Mouse (Mus musculus) midbrain, embryonic 14.5 days (tissue): Measurements from ENCODE around the gene Fibcd1. TPM values are rescaled to one million over a fixed set of nuclear protein-coding genes. Genes with fewer than 3 reads are reported as not detected.

Experiments
- ATAC-seq: fragments of 200-750 bp; cut with Nextera tagmentation; 2 replicates; pipeline ENCODE4 v1.8.0; 2017; ENCODE audit warnings: moderate number of reproducible peaks, moderate library complexity; ENCODE audit not compliant: low FRiP score, low TSS enrichment
- DNase-seq: peaks from one replicate; pipeline ENCODE4 v3.0.0-alpha.2; 2015
- H3K27ac ChIP-seq: fragments of 300-500 bp; sonication (generic); replicated peaks from 2 replicates; pipeline ENCODE4 v1.5.1; 2014; ENCODE audit warnings: mild to moderate bottlenecking, low read depth, low read length, moderate library complexity
- H3K27me3 ChIP-seq: fragments of 300-500 bp; sonication (generic); 2 replicates; pipeline ENCODE4 v1.6.1; 2014; ENCODE audit warnings: low read length, control low read depth, mixed read lengths; ENCODE audit not compliant: control insufficient read depth, insufficient read depth
- H3K36me3 ChIP-seq: fragments of 300-500 bp; sonication (generic); 2 replicates; pipeline ENCODE4 v1.6.1; 2014; ENCODE audit warnings: low read length, control low read depth; ENCODE audit not compliant: control insufficient read depth, insufficient read depth
- H3K4me1 ChIP-seq: fragments of 300-500 bp; sonication (generic); 2 replicates; pipeline ENCODE4 v1.6.1; 2014; ENCODE audit warnings: mild to moderate bottlenecking, antibody characterized with exemption, low read length, control low read depth; ENCODE audit not compliant: control insufficient read depth, insufficient read depth
- H3K4me2 ChIP-seq: fragments of 300-500 bp; sonication (generic); 2 replicates; pipeline ENCODE4 v1.6.1; 2014; ENCODE audit warnings: mild to moderate bottlenecking, low read length, moderate library complexity
- H3K4me3 ChIP-seq: fragments of 300-500 bp; sonication (generic); replicated peaks from 2 replicates; pipeline ENCODE4 v1.5.1; 2014; ENCODE audit warnings: low read depth, low read length
- H3K9ac ChIP-seq: fragments of 300-500 bp; sonication (generic); replicated peaks from 2 replicates; pipeline ENCODE4 v1.6.1; 2014; ENCODE audit warnings: mild to moderate bottlenecking, low read length, moderate library complexity
- H3K9me3 ChIP-seq: fragments of 300-500 bp; sonication (generic); 2 replicates; pipeline ENCODE4 v1.6.1; 2016; ENCODE audit warnings: low read length, control low read depth, mixed read lengths; ENCODE audit not compliant: control insufficient read depth
- WGBS: fragments of 180-500 bp; shearing (Covaris S2); extraction: QIAGEN DNeasy Blood & Tissue Kit; methylation state at CpG from one replicate; pipeline ENCODE4 v1.1.7; 2014; 5-methylcytosine and 5-hydroxymethylcytosine counted together
- polyA plus RNA-seq: library from polyadenylated mRNA; unstranded; fragments of >200 nt; fragmentation: Nextera tagmentation; extraction: Ambion mirVana; gene quantifications from 2 replicates; pipeline ENCODE4 v1.2.1, GENCODE M21; 2014

Gene Fibcd1
- polyA plus RNA-seq, 1 experiment from 2014 or later, result 14.8 TPM

DNA sequence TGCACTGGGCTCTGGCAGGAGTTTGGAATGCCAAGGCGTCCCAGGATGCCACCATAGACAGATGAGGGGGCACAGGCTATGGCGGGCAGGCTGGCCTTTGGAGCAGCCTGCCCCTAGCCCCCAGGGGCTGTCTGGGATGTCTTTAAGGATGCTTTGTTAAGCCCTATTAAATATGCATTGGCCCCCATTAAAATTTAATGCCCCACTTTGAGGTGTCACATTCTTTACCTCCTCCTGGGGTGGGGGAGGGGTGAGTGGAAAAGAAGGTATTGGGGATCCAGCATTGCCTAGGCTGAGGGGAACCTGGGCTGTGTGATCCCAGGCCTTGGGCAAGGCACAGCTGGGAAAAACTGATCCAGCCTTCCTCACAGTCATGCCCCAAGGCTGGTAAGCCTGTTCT lies 20.0 kb upstream of the Fibcd1 start:
- Histone ChIP-seq H3K27ac (peak overlapping the region; percentile 66), H3K27me3 (no peaks in the 10 kb centered on the region), H3K9me3 (no peaks in the 10 kb centered on the region), H3K4me1 (peaks cover 14% of the 10 kb centered on the region), H3K36me3 (no peaks in the 10 kb centered on the region), H3K9ac (no peak overlapping the region), H3K4me3 (no peak overlapping the region), H3K4me2 (no peak overlapping the region)
- 15% methylated on average over 2 of the region's 2 CpGs for WGBS
- ATAC-seq (peak; percentile 48; the same call in 1 of the 2 replicates), DNase-seq (peak; percentile 67)

DNA sequence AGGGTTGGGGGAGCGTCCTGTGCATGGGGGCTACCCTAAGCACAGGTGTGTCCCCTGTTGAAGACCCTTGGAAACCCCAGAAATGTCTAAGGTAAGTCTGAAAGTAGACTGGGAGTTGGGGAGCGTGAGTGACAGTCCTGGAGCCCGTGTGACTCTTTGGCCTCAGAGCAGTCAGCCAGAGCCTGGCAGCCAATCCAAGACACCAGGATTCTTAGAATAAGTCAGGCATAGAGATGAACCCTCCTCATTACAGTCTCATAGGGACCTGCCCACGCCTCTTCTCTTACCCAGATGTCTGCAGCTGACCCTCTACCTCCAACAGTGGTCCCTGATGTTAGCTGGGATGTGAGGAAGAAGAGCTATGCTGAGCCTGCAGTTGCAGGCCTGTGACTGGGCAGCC lies 19.5 kb upstream of the Fibcd1 start:
- no peak overlapping the region for H3K4me2 ChIP-seq
- DNase-seq (no peak), ATAC-seq (no peak)
- H3K4me3 ChIP-seq, result no peak overlapping the region
- 51% methylated on average over 4 of the region's 4 CpGs for WGBS
- H3K9me3 ChIP-seq, result no peaks in the 10 kb centered on the region
- H3K36me3 ChIP-seq, result no peaks in the 10 kb centered on the region
- H3K27me3 ChIP-seq, result no peaks in the 10 kb centered on the region
- no peak overlapping the region for H3K9ac ChIP-seq
- peaks cover 14% of the 10 kb centered on the region for H3K4me1 ChIP-seq
- peak overlapping the region; percentile 66 for H3K27ac ChIP-seq

DNA sequence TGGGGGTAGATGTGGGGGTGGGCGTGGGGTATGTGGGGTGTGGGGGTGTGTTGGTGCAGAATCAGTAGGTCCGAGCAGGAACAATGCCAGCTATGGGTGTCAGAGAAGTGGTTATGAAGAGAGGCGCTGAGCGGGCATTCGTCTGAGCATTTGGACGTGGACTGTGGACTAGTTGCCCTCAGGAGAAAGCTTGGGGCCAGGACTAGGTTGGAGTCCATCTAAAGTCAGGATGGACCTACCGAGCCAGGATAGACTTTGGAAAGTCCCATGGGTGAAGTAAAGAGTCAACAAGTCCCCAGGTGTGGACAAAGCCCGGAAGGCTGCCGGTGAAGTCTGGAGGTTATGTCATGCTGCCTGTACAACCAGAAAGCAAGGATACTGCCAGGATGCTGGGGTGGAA lies 19.1 kb upstream of the Fibcd1 start:
- no peak overlapping the region for H3K4me2 ChIP-seq
- H3K4me3 ChIP-seq, result no peak overlapping the region
- H3K9me3 ChIP-seq, result no peaks in the 10 kb centered on the region
- ATAC-seq (no peak), DNase-seq (no peak)
- peaks cover 17% of the 10 kb centered on the region for H3K4me1 ChIP-seq
- no peak overlapping the region for H3K9ac ChIP-seq
- 93% methylated on average over 9 of the region's 9 CpGs for WGBS
- no peaks in the 10 kb centered on the region for H3K27me3 ChIP-seq
- no peaks in the 10 kb centered on the region for H3K36me3 ChIP-seq
- H3K27ac ChIP-seq, result peak overlapping the region; percentile 66; the same call in 1 of the 2 replicates

GRCm38 (mm10) chr2:31863766-31864165 lies 18.0 kb upstream of the Fibcd1 start:
- Histone ChIP-seq H3K36me3 (no peaks in the 10 kb centered on the region), H3K4me3 (no peak overlapping the region)
- WGBS, result 93% methylated on average over 1 of the region's 1 CpGs

GRCm38 (mm10) chr2:31862919-31863318 lies 17.1 kb upstream of the Fibcd1 start:
- H3K36me3 ChIP-seq, result no peaks in the 10 kb centered on the region
- 78% methylated on average over 1 of the region's 1 CpGs for WGBS

More at GRCm38 (mm10) chr2:31863766-31864165, 18.0 kb upstream of the Fibcd1 start:
- Histone ChIP-seq H3K4me2 (no peak overlapping the region), H3K9ac (no peak overlapping the region), H3K27me3 (no peaks in the 10 kb centered on the region), H3K9me3 (no peaks in the 10 kb centered on the region), H3K4me1 (peaks cover 27% of the 10 kb centered on the region), H3K27ac (no peak overlapping the region)
- ATAC-seq, result no peak
- DNase-seq, result no peak

DNA sequence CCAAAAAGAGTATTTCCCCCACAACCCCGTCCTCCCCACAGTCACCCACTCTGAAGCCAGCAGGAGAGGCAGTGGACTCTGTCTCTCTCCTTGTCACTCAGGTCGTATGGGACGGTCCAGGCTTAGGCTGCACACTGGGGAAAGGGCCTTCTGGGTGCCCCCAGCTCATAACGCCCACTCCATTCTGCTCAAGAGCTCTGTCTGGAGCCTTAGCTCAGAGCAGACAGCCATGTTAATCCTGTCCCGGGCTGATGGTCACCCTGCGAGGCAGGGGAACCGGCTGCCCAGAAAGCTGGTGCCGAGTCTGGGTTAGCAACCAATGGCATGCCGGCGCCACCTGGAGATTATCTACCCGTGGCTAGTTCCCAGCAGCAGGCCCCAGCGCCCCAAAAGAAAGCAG lies 12.7 kb upstream of the Fibcd1 start:
- H3K36me3 ChIP-seq, result no peaks in the 10 kb centered on the region
- no peak overlapping the region for H3K4me3 ChIP-seq
- H3K27ac ChIP-seq, result peak overlapping the region; percentile 61
- H3K4me2 ChIP-seq, result peak overlapping the region; percentile 21; the same call in 1 of the 2 replicates
- peaks cover 18% of the 10 kb centered on the region for H3K4me1 ChIP-seq
- WGBS, result 8% methylated on average over 12 of the region's 12 CpGs
- H3K9me3 ChIP-seq, result no peaks in the 10 kb centered on the region
- DNase-seq, result peak; percentile 57
- H3K9ac ChIP-seq, result no peak overlapping the region
- no peaks in the 10 kb centered on the region for H3K27me3 ChIP-seq
- peak; percentile 58; the same call in 1 of the 2 replicates for ATAC-seq

More at GRCm38 (mm10) chr2:31862919-31863318, 17.1 kb upstream of the Fibcd1 start:
- H3K9ac ChIP-seq, result no peak overlapping the region
- H3K4me2 ChIP-seq, result no peak overlapping the region
- peaks cover 32% of the 10 kb centered on the region for H3K4me1 ChIP-seq
- ATAC-seq (no peak), DNase-seq (no peak)
- no peaks in the 10 kb centered on the region for H3K9me3 ChIP-seq
- no peak overlapping the region for H3K4me3 ChIP-seq
- no peaks in the 10 kb centered on the region for H3K27me3 ChIP-seq
- no peak overlapping the region for H3K27ac ChIP-seq

GRCm38 (mm10) chr2:31857180-31857579 lies 11.4 kb upstream of the Fibcd1 start:
- 0 out of 2 replicates have a peak overlapping the region, but pooled peaks have one; percentile 26 for H3K27ac ChIP-seq

DNA sequence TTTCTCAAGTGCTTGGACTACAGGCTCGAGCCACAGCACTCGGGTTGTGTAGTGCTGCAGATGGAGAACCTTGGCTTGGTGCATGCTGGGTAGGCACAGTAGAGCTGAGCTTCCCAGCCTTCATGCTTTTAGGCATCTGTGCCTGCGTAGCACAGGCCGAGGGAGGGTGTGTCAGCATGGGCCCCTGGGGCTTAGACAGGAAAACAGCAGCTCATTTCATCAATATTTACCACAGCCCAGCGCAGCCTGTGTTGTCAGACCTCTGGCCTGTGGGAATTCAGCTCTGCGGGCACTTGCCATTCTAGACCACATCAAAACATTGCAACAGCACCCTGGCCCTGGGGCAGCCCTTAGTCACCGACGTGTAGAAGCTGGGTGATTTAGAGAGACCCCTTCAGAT lies 10.2 kb upstream of the Fibcd1 start:
- H3K4me3 ChIP-seq, result no peak overlapping the region
- DNase-seq (no peak), ATAC-seq (no peak)
- no peak overlapping the region for H3K4me2 ChIP-seq
- no peaks in the 10 kb centered on the region for H3K27me3 ChIP-seq
- 69% methylated on average over 8 of the region's 8 CpGs for WGBS
- no peak overlapping the region for H3K9ac ChIP-seq
- H3K36me3 ChIP-seq, result no peaks in the 10 kb centered on the region
- no peaks in the 10 kb centered on the region for H3K9me3 ChIP-seq
- peaks cover 18% of the 10 kb centered on the region for H3K4me1 ChIP-seq
- no peak overlapping the region for H3K27ac ChIP-seq

More at GRCm38 (mm10) chr2:31857180-31857579, 11.4 kb upstream of the Fibcd1 start:
- H3K4me2 ChIP-seq, result no peak overlapping the region
- ATAC-seq (no peak), DNase-seq (peak; percentile 56)
- peaks cover 18% of the 10 kb centered on the region for H3K4me1 ChIP-seq
- H3K36me3 ChIP-seq, result no peaks in the 10 kb centered on the region
- H3K9me3 ChIP-seq, result no peaks in the 10 kb centered on the region
- no peak overlapping the region for H3K4me3 ChIP-seq
- no peak overlapping the region for H3K9ac ChIP-seq
- H3K27me3 ChIP-seq, result no peaks in the 10 kb centered on the region
- 57% methylated on average over 6 of the region's 6 CpGs for WGBS

DNA sequence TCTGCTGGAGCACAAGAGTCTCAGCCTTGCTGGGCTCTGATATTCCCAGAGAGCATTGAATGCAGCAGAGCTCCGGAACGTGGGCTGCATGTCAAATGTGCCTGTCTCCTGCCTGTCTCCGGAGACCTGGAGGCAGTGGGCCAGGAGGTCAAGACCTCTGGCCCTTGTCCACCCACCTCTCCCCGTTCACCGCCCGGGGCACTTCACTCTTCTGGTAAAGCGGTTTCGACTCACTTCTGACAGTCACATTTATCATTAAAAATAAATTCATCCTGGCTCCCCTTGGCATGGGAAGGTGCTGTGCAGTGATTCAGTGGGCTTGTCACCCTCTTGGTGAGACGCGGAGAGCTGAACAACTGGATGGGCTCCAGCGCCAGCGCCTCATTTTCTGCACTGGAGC lies 4.3 kb upstream of the Fibcd1 start:
- ATAC-seq, result no peak

More for the DNA sequence above, 4.3 kb upstream of the Fibcd1 start:
- peaks cover 18% of the 10 kb centered on the region; the same call in 1 of the 2 replicates for H3K4me1 ChIP-seq
- WGBS, result 33% methylated on average over 12 of the region's 12 CpGs
- no peaks in the 10 kb centered on the region for H3K9me3 ChIP-seq
- H3K4me3 ChIP-seq, result no peak overlapping the region
- DNase-seq, result no peak
- H3K4me2 ChIP-seq, result no peak overlapping the region
- H3K36me3 ChIP-seq, result no peaks in the 10 kb centered on the region
- no peak overlapping the region for H3K27ac ChIP-seq
- H3K27me3 ChIP-seq, result peaks cover 23% of the 10 kb centered on the region
- no peak overlapping the region for H3K9ac ChIP-seq
